Mouse (Mus musculus): ENCODE results near the gene Furin. TPM values are rescaled to one million over a fixed set of nuclear protein-coding genes. Genes with fewer than 3 reads are reported as not detected.

The Furin gene
- polyA plus RNA-seq, 1 experiment from 2014 or later, result 6.7 TPM

GRCm38 (mm10) chr7:80446221-80446878, 41.1 kb upstream of the Furin start:
- Histone ChIP-seq H3K4me2 (replicated peaks) (no peak overlapping the region), H3K9me3 (ENCODE audit: control insufficient read depth, low read length) (no peaks in the 10 kb centered on the region), H3K4me1 (replicated peaks; ENCODE audit: control insufficient read depth, insufficient read depth, low read length) (no peaks in the 10 kb centered on the region), H3K27me3 (ENCODE audit: control insufficient read depth, insufficient read depth, low read length) (no peaks in the 10 kb centered on the region), H3K36me3 (replicated peaks; ENCODE audit: control insufficient read depth, insufficient read depth) (no peaks in the 10 kb centered on the region), H3K9ac (no peak overlapping the region), H3K27ac (no peak overlapping the region), H3K4me3 (replicated peaks; ENCODE audit: low read length) (no peak overlapping the region)
- WGBS, result 89% methylated on average over 7 of the region's 7 CpGs
- ATAC-seq (ENCODE audit: low FRiP score) (no peak), DNase-seq (ENCODE audit: low spot score) (no peak)

GRCm38 (mm10) chr7:80445492-80445891, 40.3 kb upstream of the Furin start:
- Histone ChIP-seq H3K9ac (no peak overlapping the region), H3K36me3 (replicated peaks; ENCODE audit: control insufficient read depth, insufficient read depth) (no peaks in the 10 kb centered on the region), H3K4me1 (replicated peaks; ENCODE audit: control insufficient read depth, insufficient read depth, low read length) (no peaks in the 10 kb centered on the region), H3K27me3 (ENCODE audit: control insufficient read depth, insufficient read depth, low read length) (no peaks in the 10 kb centered on the region), H3K4me3 (replicated peaks; ENCODE audit: low read length) (no peak overlapping the region), H3K27ac (no peak overlapping the region), H3K4me2 (replicated peaks) (no peak overlapping the region), H3K9me3 (ENCODE audit: control insufficient read depth, low read length) (no peaks in the 10 kb centered on the region)
- DNase-seq (ENCODE audit: low spot score) (no peak), ATAC-seq (ENCODE audit: low FRiP score) (no peak)
- WGBS, result 72% methylated on average over 6 of the region's 6 CpGs

GRCm38 (mm10) chr7:80444401-80445249, 39.4 kb upstream of the Furin start:
- 70% methylated on average over 17 of the region's 17 CpGs for WGBS

GRCm38 (mm10) chr7:80443124-80443523, 37.9 kb upstream of the Furin start:
- no peak for DNase-seq (ENCODE audit: low spot score)
- H3K4me2 ChIP-seq (replicated peaks), result no peak overlapping the region
- no peak overlapping the region for H3K27ac ChIP-seq
- no peak overlapping the region for H3K9ac ChIP-seq
- no peak for ATAC-seq (ENCODE audit: low FRiP score)
- H3K36me3 ChIP-seq (replicated peaks; ENCODE audit: control insufficient read depth, insufficient read depth), result no peaks in the 10 kb centered on the region
- no peaks in the 10 kb centered on the region for H3K9me3 ChIP-seq (ENCODE audit: control insufficient read depth, low read length)
- no peaks in the 10 kb centered on the region for H3K27me3 ChIP-seq (ENCODE audit: control insufficient read depth, insufficient read depth, low read length)
- H3K4me3 ChIP-seq (replicated peaks; ENCODE audit: low read length), result no peak overlapping the region
- 87% methylated on average over 3 of the region's 3 CpGs for WGBS
- H3K4me1 ChIP-seq (replicated peaks; ENCODE audit: control insufficient read depth, insufficient read depth, low read length), result no peaks in the 10 kb centered on the region

More at GRCm38 (mm10) chr7:80444401-80445249, 39.4 kb upstream of the Furin start:
- DNase-seq (ENCODE audit: low spot score) (no peak), ATAC-seq (ENCODE audit: low FRiP score) (no peak)
- Histone ChIP-seq H3K4me3 (replicated peaks; ENCODE audit: low read length) (no peak overlapping the region), H3K9ac (no peak overlapping the region), H3K27ac (no peak overlapping the region), H3K4me1 (replicated peaks; ENCODE audit: control insufficient read depth, insufficient read depth, low read length) (no peaks in the 10 kb centered on the region), H3K36me3 (replicated peaks; ENCODE audit: control insufficient read depth, insufficient read depth) (no peaks in the 10 kb centered on the region), H3K9me3 (ENCODE audit: control insufficient read depth, low read length) (no peaks in the 10 kb centered on the region), H3K27me3 (ENCODE audit: control insufficient read depth, insufficient read depth, low read length) (no peaks in the 10 kb centered on the region), H3K4me2 (replicated peaks) (no peak overlapping the region)

- ATAC-seq (ENCODE audit: low FRiP score), result no peak
- no peak overlapping the region for H3K9ac ChIP-seq
- no peaks in the 10 kb centered on the region for H3K36me3 ChIP-seq (replicated peaks; ENCODE audit: control insufficient read depth, insufficient read depth)
- no peak overlapping the region for H3K4me3 ChIP-seq (replicated peaks; ENCODE audit: low read length)
- H3K4me1 ChIP-seq (replicated peaks; ENCODE audit: control insufficient read depth, insufficient read depth, low read length), result no peaks in the 10 kb centered on the region
- H3K27ac ChIP-seq, result no peak overlapping the region
- no peaks in the 10 kb centered on the region for H3K27me3 ChIP-seq (ENCODE audit: control insufficient read depth, insufficient read depth, low read length)
- H3K9me3 ChIP-seq (ENCODE audit: control insufficient read depth, low read length), result no peaks in the 10 kb centered on the region
- WGBS, result 62% methylated on average over 11 of the region's 11 CpGs
- DNase-seq (ENCODE audit: low spot score), result no peak
- H3K4me2 ChIP-seq (replicated peaks), result no peak overlapping the region
Measured at GRCm38 (mm10) chr7:80441986-80442904, 37.0 kb upstream of the Furin start.

GRCm38 (mm10) chr7:80440685-80441084, 35.4 kb upstream of the Furin start:
- H3K27ac ChIP-seq, result no peak overlapping the region
- no peaks in the 10 kb centered on the region for H3K4me1 ChIP-seq (replicated peaks; ENCODE audit: control insufficient read depth, insufficient read depth, low read length)
- no peak for DNase-seq (ENCODE audit: low spot score)
- WGBS, result 80% methylated on average over 4 of the region's 4 CpGs
- H3K27me3 ChIP-seq (ENCODE audit: control insufficient read depth, insufficient read depth, low read length), result no peaks in the 10 kb centered on the region
- no peak overlapping the region for H3K4me3 ChIP-seq (replicated peaks; ENCODE audit: low read length)
- no peaks in the 10 kb centered on the region for H3K9me3 ChIP-seq (ENCODE audit: control insufficient read depth, low read length)
- H3K4me2 ChIP-seq (replicated peaks), result no peak overlapping the region
- ATAC-seq (ENCODE audit: low FRiP score), result no peak
- H3K9ac ChIP-seq, result no peak overlapping the region
- no peaks in the 10 kb centered on the region for H3K36me3 ChIP-seq (replicated peaks; ENCODE audit: control insufficient read depth, insufficient read depth)

- DNase-seq (ENCODE audit: low spot score), result no peak
- no peak overlapping the region for H3K4me2 ChIP-seq (replicated peaks)
- ATAC-seq (ENCODE audit: low FRiP score), result no peak
- H3K27me3 ChIP-seq (ENCODE audit: control insufficient read depth, insufficient read depth, low read length), result no peaks in the 10 kb centered on the region
- no peak overlapping the region for H3K4me3 ChIP-seq (replicated peaks; ENCODE audit: low read length)
- H3K36me3 ChIP-seq (replicated peaks; ENCODE audit: control insufficient read depth, insufficient read depth), result no peaks in the 10 kb centered on the region
- no peaks in the 10 kb centered on the region for H3K4me1 ChIP-seq (replicated peaks; ENCODE audit: control insufficient read depth, insufficient read depth, low read length)
- H3K27ac ChIP-seq, result no peak overlapping the region
- H3K9me3 ChIP-seq (ENCODE audit: control insufficient read depth, low read length), result no peaks in the 10 kb centered on the region
- WGBS, result 84% methylated on average over 10 of the region's 10 CpGs
- no peak overlapping the region for H3K9ac ChIP-seq
Measured at GRCm38 (mm10) chr7:80439789-80440488, 34.7 kb upstream of the Furin start.

- no peak for ATAC-seq (ENCODE audit: low FRiP score)
- no peak overlapping the region for H3K4me2 ChIP-seq (replicated peaks)
- no peaks in the 10 kb centered on the region for H3K9me3 ChIP-seq (ENCODE audit: control insufficient read depth, low read length)
- H3K4me1 ChIP-seq (replicated peaks; ENCODE audit: control insufficient read depth, insufficient read depth, low read length), result no peaks in the 10 kb centered on the region
- no peak overlapping the region for H3K9ac ChIP-seq
- 37% methylated on average over 14 of the region's 15 CpGs for WGBS
- H3K4me3 ChIP-seq (replicated peaks; ENCODE audit: low read length), result no peak overlapping the region
- H3K27me3 ChIP-seq (ENCODE audit: control insufficient read depth, insufficient read depth, low read length), result no peaks in the 10 kb centered on the region
- H3K27ac ChIP-seq, result no peak overlapping the region
- no peaks in the 10 kb centered on the region for H3K36me3 ChIP-seq (replicated peaks; ENCODE audit: control insufficient read depth, insufficient read depth)
- DNase-seq (ENCODE audit: low spot score), result no peak
Measured at GRCm38 (mm10) chr7:80439032-80439760, 34.0 kb upstream of the Furin start.
